Mouse (Mus musculus) kidney, embryonic 15.5 days (tissue): ENCODE results near the gene Atp6v0d1. TPM values are rescaled to one million over a fixed set of nuclear protein-coding genes. Genes with fewer than 3 reads are reported as not detected.
A peak's percentile ranks its signal among the peaks of the same experiment; 100 is the strongest.

Experiments used
- ATAC-seq: fragments of 200-750 bp; cut with Nextera tagmentation; replicated peaks from 2 replicates; pipeline ENCODE4 v1.8.0; 2017; ENCODE audit warnings: moderate TSS enrichment; ENCODE audit not compliant: low FRiP score
- H3K27ac ChIP-seq: fragments of 300-500 bp; sonication (generic); 2 replicates; pipeline ENCODE4 v1.5.1; 2015; ENCODE audit warnings: mild to moderate bottlenecking, inconsistent platforms
- H3K27me3 ChIP-seq: fragments of 300-500 bp; sonication (generic); 2 replicates; pipeline ENCODE4 v1.6.1; 2015; ENCODE audit warnings: inconsistent platforms
- H3K36me3 ChIP-seq: fragments of 300-500 bp; sonication (generic); 2 replicates; pipeline ENCODE4 v1.6.1; 2015; ENCODE audit warnings: inconsistent platforms
- H3K4me1 ChIP-seq: fragments of 300-500 bp; sonication (generic); 2 replicates; pipeline ENCODE4 v1.6.1; 2015; ENCODE audit warnings: inconsistent platforms
- H3K4me2 ChIP-seq: fragments of 300-500 bp; sonication (generic); 2 replicates; pipeline ENCODE4 v1.6.1; 2015; ENCODE audit warnings: moderate library complexity, mild to moderate bottlenecking, inconsistent platforms
- H3K4me3 ChIP-seq: fragments of 300-500 bp; sonication (generic); replicated peaks from 2 replicates; pipeline ENCODE4 v1.5.1; 2015; ENCODE audit warnings: mild to moderate bottlenecking, inconsistent platforms
- H3K9ac ChIP-seq: fragments of 300-500 bp; sonication (generic); 2 replicates; pipeline ENCODE4 v1.6.1; 2015; ENCODE audit warnings: mild to moderate bottlenecking, inconsistent platforms
- H3K9me3 ChIP-seq: fragments of 300-500 bp; sonication (generic); replicated peaks from 2 replicates; pipeline ENCODE4 v1.6.1; 2016; ENCODE audit warnings: inconsistent platforms
- WGBS: fragments of 180-500 bp; shearing (Covaris S2); methylation state at CpG from one replicate; pipeline ENCODE4 v1.1.7; 2015; ENCODE audit warnings: mixed read lengths; 5-methylcytosine and 5-hydroxymethylcytosine counted together
- polyA plus RNA-seq: library from polyadenylated mRNA; unstranded; fragments of >200 nt; fragmentation: Nextera tagmentation; extraction: Ambion mirVana; gene quantifications from 2 replicates; pipeline ENCODE4 v1.2.1, GENCODE M21; 2015

Atp6v0d1 gene
- polyA plus RNA-seq, result 85.8 and 88.3 TPM in 2 replicates

- H3K9ac ChIP-seq, result peak within 1 kb of the TSS; percentile 89
- H3K27me3 ChIP-seq, result 0 out of 2 replicates have a peak, but pooled peaks cover 7% of the 10 kb centered on the region
- peak within 1 kb of the TSS; percentile 93 for H3K4me3 ChIP-seq
- 2% methylated on average over 53 of the region's 53 CpGs for WGBS
- peak within 1 kb of the TSS; percentile 80 for H3K4me2 ChIP-seq
- peaks cover 13% of the 10 kb centered on the region for H3K36me3 ChIP-seq
- peaks cover 25% of the 10 kb centered on the region for H3K4me1 ChIP-seq
- peak within 1 kb of the TSS; percentile 88 for H3K27ac ChIP-seq
- ATAC-seq, result peak; percentile 99
- no peaks in the 10 kb centered on the region for H3K9me3 ChIP-seq
These were observed at the start of gene Atp6v0d1 for GRCm38 (mm10) chr8:105565952-105566702. TSS of gene Atp6v0d1 (minus strand) at chr8:105566047.

- peak overlapping the region; percentile 51 for H3K4me3 ChIP-seq
- peak overlapping the region; percentile 93 for H3K4me2 ChIP-seq
- H3K27ac ChIP-seq, result no peak overlapping the region
- H3K36me3 ChIP-seq, result peaks cover 54% of the 10 kb centered on the region
- WGBS, result under 1% methylated on average over 50 of the region's 50 CpGs
- peaks cover 11% of the 10 kb centered on the region; the same call in 1 of the 2 replicates for H3K27me3 ChIP-seq
- ATAC-seq, result peak; percentile 74
- H3K9me3 ChIP-seq, result no peaks in the 10 kb centered on the region
- peaks cover 35% of the 10 kb centered on the region for H3K4me1 ChIP-seq
- peak overlapping the region; percentile 61 for H3K9ac ChIP-seq
These were observed 48.1 kb upstream of the Atp6v0d1 start for GRCm38 (mm10) chr8:105613830-105614511.

- H3K9me3 ChIP-seq, result no peaks in the 10 kb centered on the region
- H3K27me3 ChIP-seq, result peaks cover 11% of the 10 kb centered on the region; the same call in 1 of the 2 replicates
- H3K9ac ChIP-seq, result peak overlapping the region; percentile 33; the same call in 1 of the 2 replicates
- H3K4me1 ChIP-seq, result peaks cover 41% of the 10 kb centered on the region
- 4% methylated on average over 20 of the region's 20 CpGs for WGBS
- H3K4me2 ChIP-seq, result peak overlapping the region; percentile 93
- no peak for ATAC-seq
- peak overlapping the region; percentile 51 for H3K4me3 ChIP-seq
- peaks cover 45% of the 10 kb centered on the region for H3K36me3 ChIP-seq
- H3K27ac ChIP-seq, result 0 out of 2 replicates have a peak overlapping the region, but pooled peaks have one; percentile 7
These were observed 47.2 kb upstream of the Atp6v0d1 start for GRCm38 (mm10) chr8:105613037-105613436.

GRCm38 (mm10) chr8:105611836-105612235 lies 46.0 kb upstream of the Atp6v0d1 start:
- ATAC-seq, result no peak
- H3K4me3 ChIP-seq, result no peak overlapping the region
- WGBS, result 83% methylated on average over 9 of the region's 9 CpGs

GRCm38 (mm10) chr8:105609771-105610170 lies 43.9 kb upstream of the Atp6v0d1 start:
- peaks cover 11% of the 10 kb centered on the region; the same call in 1 of the 2 replicates for H3K27me3 ChIP-seq
- H3K27ac ChIP-seq, result no peak overlapping the region
- no peak overlapping the region for H3K9ac ChIP-seq
- WGBS, result 44% methylated on average over 4 of the region's 4 CpGs
- H3K4me3 ChIP-seq, result no peak overlapping the region
- ATAC-seq, result no peak
- H3K4me1 ChIP-seq, result peaks cover 66% of the 10 kb centered on the region
- H3K4me2 ChIP-seq, result no peak overlapping the region
- H3K36me3 ChIP-seq, result peaks cover 12% of the 10 kb centered on the region
- H3K9me3 ChIP-seq, result no peaks in the 10 kb centered on the region

More at GRCm38 (mm10) chr8:105611836-105612235, 46.0 kb upstream of the Atp6v0d1 start:
- Histone ChIP-seq H3K27ac (no peak overlapping the region), H3K36me3 (peaks cover 33% of the 10 kb centered on the region), H3K4me2 (no peak overlapping the region), H3K4me1 (peaks cover 53% of the 10 kb centered on the region), H3K27me3 (peaks cover 11% of the 10 kb centered on the region; the same call in 1 of the 2 replicates), H3K9ac (no peak overlapping the region), H3K9me3 (no peaks in the 10 kb centered on the region)

- Histone ChIP-seq H3K4me2 (no peak overlapping the region), H3K27ac (no peak overlapping the region)
These were observed 43.5 kb upstream of the Atp6v0d1 start for GRCm38 (mm10) chr8:105609355-105609754.

GRCm38 (mm10) chr8:105607684-105608083 lies 41.8 kb upstream of the Atp6v0d1 start:
- Histone ChIP-seq H3K4me1 (peaks cover 53% of the 10 kb centered on the region), H3K4me2 (peak overlapping the region; percentile 83), H3K9me3 (no peaks in the 10 kb centered on the region), H3K9ac (no peak overlapping the region), H3K27me3 (peaks cover 10% of the 10 kb centered on the region; the same call in 1 of the 2 replicates), H3K36me3 (peaks cover 9% of the 10 kb centered on the region; the same call in 1 of the 2 replicates), H3K4me3 (no peak overlapping the region), H3K27ac (peak overlapping the region; percentile 95)
- WGBS, result 35% methylated on average over 4 of the region's 4 CpGs
- ATAC-seq, result no peak

More at GRCm38 (mm10) chr8:105609355-105609754, 43.5 kb upstream of the Atp6v0d1 start:
- peaks cover 11% of the 10 kb centered on the region; the same call in 1 of the 2 replicates for H3K27me3 ChIP-seq
- peaks cover 9% of the 10 kb centered on the region; the same call in 1 of the 2 replicates for H3K36me3 ChIP-seq
- H3K4me1 ChIP-seq, result peaks cover 65% of the 10 kb centered on the region
- no peak overlapping the region for H3K9ac ChIP-seq
- no peak overlapping the region for H3K4me3 ChIP-seq
- no peaks in the 10 kb centered on the region for H3K9me3 ChIP-seq
- 57% methylated on average over 2 of the region's 2 CpGs for WGBS
- no peak for ATAC-seq

GRCm38 (mm10) chr8:105607062-105607461 lies 41.2 kb upstream of the Atp6v0d1 start:
- Histone ChIP-seq H3K27me3 (peaks cover 4% of the 10 kb centered on the region; the same call in 1 of the 2 replicates), H3K4me3 (peak overlapping the region; percentile 81), H3K27ac (peak overlapping the region; percentile 95), H3K36me3 (peaks cover 9% of the 10 kb centered on the region; the same call in 1 of the 2 replicates), H3K9me3 (no peaks in the 10 kb centered on the region), H3K9ac (peak overlapping the region; percentile 89), H3K4me1 (peaks cover 48% of the 10 kb centered on the region), H3K4me2 (peak overlapping the region; percentile 83)
- peak; percentile 3; the same call in 1 of the 2 replicates for ATAC-seq
- 5% methylated on average over 10 of the region's 10 CpGs for WGBS

GRCm38 (mm10) chr8:105606189-105607023 lies 40.6 kb upstream of the Atp6v0d1 start:
- H3K27me3 ChIP-seq, result no peaks in the 10 kb centered on the region
- ATAC-seq, result peak; percentile 85
- H3K4me3 ChIP-seq, result peak overlapping the region; percentile 81
- under 1% methylated on average over 30 of the region's 30 CpGs for whole genome bisulfite sequencing
- no peaks in the 10 kb centered on the region for H3K9me3 ChIP-seq
- peak overlapping the region; percentile 89 for H3K9ac ChIP-seq
- peak overlapping the region; percentile 83 for H3K4me2 ChIP-seq
- H3K27ac ChIP-seq, result peak overlapping the region; percentile 95
- peaks cover 5% of the 10 kb centered on the region; the same call in 1 of the 2 replicates for H3K36me3 ChIP-seq
- H3K4me1 ChIP-seq, result peaks cover 48% of the 10 kb centered on the region

GRCm38 (mm10) chr8:105605491-105606188 lies 39.8 kb upstream of the Atp6v0d1 start:
- H3K4me3 ChIP-seq, result peak overlapping the region; percentile 81
- peak; percentile 30 for ATAC-seq
- H3K9ac ChIP-seq, result peak overlapping the region; percentile 89
- no peaks in the 10 kb centered on the region for H3K27me3 ChIP-seq
- H3K27ac ChIP-seq, result peak overlapping the region; percentile 95
- H3K9me3 ChIP-seq, result no peaks in the 10 kb centered on the region
- peaks cover 48% of the 10 kb centered on the region for H3K4me1 ChIP-seq
- no peaks in the 10 kb centered on the region for H3K36me3 ChIP-seq
- under 1% methylated on average over 37 of the region's 39 CpGs for WGBS
- peak overlapping the region; percentile 83 for H3K4me2 ChIP-seq
